Mouse (Mus musculus): ENCODE measurements around the gene Esm1. TPM values are rescaled to one million over a fixed set of nuclear protein-coding genes. Genes with fewer than 3 reads are reported as not detected.
A peak's percentile ranks its signal among the peaks of the same experiment; 100 is the strongest.
"Not testable (repeated sequence)": the region's sequence is repeated elsewhere in the genome, so short reads cannot be mapped to it uniquely, and the experiment has no call there.

Esm1 gene
- polyA plus RNA-seq, 1 experiment from 2014 or later, result 0.55 TPM

GRCm38 (mm10) chr13:113213865-113214264 lies 4.4 kb downstream of the Esm1 start:
- H3K9me3 ChIP-seq (replicated peaks; ENCODE audit: control insufficient read depth, low read length), result no peaks in the 10 kb centered on the region
- H3K27me3 ChIP-seq (ENCODE audit: control insufficient read depth, insufficient read depth, low read depth, low read length), result peaks cover 9% of the 10 kb centered on the region
- no peaks in the 10 kb centered on the region for H3K36me3 ChIP-seq (ENCODE audit: control insufficient read depth, insufficient read depth)
- no peak overlapping the region for H3K9ac ChIP-seq (ENCODE audit: low read depth, low read length)
- no peak overlapping the region for H3K27ac ChIP-seq (ENCODE audit: low read length)
- no peaks in the 10 kb centered on the region for H3K4me1 ChIP-seq (ENCODE audit: control insufficient read depth, low read depth, low read length)
- H3K4me3 ChIP-seq (ENCODE audit: low read depth, low read length), result no peak overlapping the region
- 91% methylated on average over 3 of the region's 3 CpGs for WGBS (ENCODE audit: insufficient replicate concordance)
- no peak overlapping the region for H3K4me2 ChIP-seq (ENCODE audit: low read depth, low read length)
- ATAC-seq (ENCODE audit: low read depth), result no peak

DNA sequence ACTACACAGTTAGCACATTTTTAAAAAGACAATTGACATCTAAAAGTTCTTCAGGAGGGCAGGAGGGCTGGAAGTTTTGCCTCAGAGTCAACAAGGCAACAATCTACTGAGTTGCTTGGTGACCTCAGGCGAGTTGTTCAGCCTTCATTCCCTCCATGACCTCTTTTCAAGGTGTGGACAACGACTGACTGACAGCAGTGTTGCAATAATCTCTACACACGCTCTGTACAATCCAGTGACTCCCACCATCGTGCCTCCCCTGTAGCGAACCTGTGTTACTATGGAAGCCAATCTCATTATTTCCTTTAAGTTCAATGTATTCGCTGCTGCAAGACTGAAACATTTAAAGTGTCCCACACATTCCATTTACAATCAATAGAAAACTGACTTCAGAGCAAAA lies 12.4 kb downstream of the Esm1 start:
- no peaks in the 10 kb centered on the region for H3K9me3 ChIP-seq (replicated peaks; ENCODE audit: control insufficient read depth, low read length)
- no peak overlapping the region for H3K27ac ChIP-seq (ENCODE audit: low read length)
- no peaks in the 10 kb centered on the region for H3K4me1 ChIP-seq (ENCODE audit: control insufficient read depth, low read depth, low read length)
- 47% methylated on average over 6 of the region's 6 CpGs for WGBS (ENCODE audit: insufficient replicate concordance)
- no peak overlapping the region for H3K4me3 ChIP-seq (ENCODE audit: low read depth, low read length)
- no peak overlapping the region for H3K4me2 ChIP-seq (ENCODE audit: low read depth, low read length)
- no peaks in the 10 kb centered on the region for H3K36me3 ChIP-seq (ENCODE audit: control insufficient read depth, insufficient read depth)
- H3K9ac ChIP-seq (ENCODE audit: low read depth, low read length), result no peak overlapping the region
- 0 out of 2 replicates have a peak, but pooled peaks cover 2% of the 10 kb centered on the region for H3K27me3 ChIP-seq (ENCODE audit: control insufficient read depth, insufficient read depth, low read depth, low read length)
- ATAC-seq (ENCODE audit: low read depth), result no peak

DNA sequence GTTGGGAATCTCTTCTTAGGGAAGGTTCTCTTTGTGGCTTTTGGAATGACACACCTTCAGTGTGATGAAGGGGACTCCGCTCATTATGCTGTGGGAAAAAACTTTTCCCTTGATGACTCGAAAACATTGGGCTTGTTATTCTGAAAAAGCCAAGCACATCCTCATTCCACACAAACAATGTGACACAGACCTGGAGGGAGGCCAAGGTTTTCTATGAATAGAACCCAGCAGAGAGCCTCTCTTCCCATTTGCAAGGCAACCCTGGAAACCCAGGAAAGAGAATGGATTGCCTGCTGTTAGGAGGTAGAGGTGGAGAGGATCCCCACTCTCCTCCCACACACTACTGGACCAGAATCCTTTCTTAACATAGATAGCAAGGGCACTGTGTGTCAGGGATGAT lies 14.6 kb downstream of the Esm1 start:
- Histone ChIP-seq H3K4me3 (ENCODE audit: low read depth, low read length) (no peak overlapping the region), H3K4me2 (ENCODE audit: low read depth, low read length) (no peak overlapping the region), H3K27ac (ENCODE audit: low read length) (no peak overlapping the region), H3K9ac (ENCODE audit: low read depth, low read length) (no peak overlapping the region), H3K36me3 (ENCODE audit: control insufficient read depth, insufficient read depth) (no peaks in the 10 kb centered on the region), H3K27me3 (ENCODE audit: control insufficient read depth, insufficient read depth, low read depth, low read length) (0 out of 2 replicates have a peak, but pooled peaks cover 2% of the 10 kb centered on the region), H3K9me3 (replicated peaks; ENCODE audit: control insufficient read depth, low read length) (no peaks in the 10 kb centered on the region), H3K4me1 (ENCODE audit: control insufficient read depth, low read depth, low read length) (no peaks in the 10 kb centered on the region)
- WGBS (ENCODE audit: insufficient replicate concordance), result 50% methylated on average over 2 of the region's 2 CpGs
- ATAC-seq (ENCODE audit: low read depth), result no peak

DNA sequence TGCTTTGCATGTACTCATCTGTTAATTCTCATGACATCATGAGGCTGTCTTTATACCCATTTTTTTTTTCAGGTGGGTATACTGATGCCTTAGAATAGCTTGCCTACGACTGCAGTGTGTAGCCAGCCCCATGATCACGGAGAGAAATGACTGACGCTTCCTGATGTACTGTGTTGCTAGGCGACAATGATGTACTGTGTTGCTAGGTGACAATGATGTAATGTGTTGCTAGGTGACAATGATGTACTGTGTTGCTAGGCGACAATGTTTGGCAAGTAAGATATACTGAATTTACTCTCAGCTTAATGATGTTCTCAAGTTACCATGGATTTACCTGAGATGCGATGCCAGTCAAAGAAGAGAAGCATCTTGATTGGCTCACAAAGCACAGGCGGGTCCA lies 16.4 kb downstream of the Esm1 start, which contains the start of gene Gzmk:
Gzmk (minus strand) TSS at position 98 of the 400 bp plus-strand sequence.
- no peaks in the 10 kb centered on the region for H3K36me3 ChIP-seq (ENCODE audit: control insufficient read depth, insufficient read depth)
- no peak within 1 kb of the TSS for H3K4me3 ChIP-seq (ENCODE audit: low read depth, low read length)
- H3K9ac ChIP-seq (ENCODE audit: low read depth, low read length), result no peak within 1 kb of the TSS
- H3K9me3 ChIP-seq (replicated peaks; ENCODE audit: control insufficient read depth, low read length), result no peaks in the 10 kb centered on the region
- no peak within 1 kb of the TSS for H3K27ac ChIP-seq (ENCODE audit: low read length)
- H3K4me2 ChIP-seq (ENCODE audit: low read depth, low read length), result no peak within 1 kb of the TSS
- no peaks in the 10 kb centered on the region for H3K4me1 ChIP-seq (ENCODE audit: control insufficient read depth, low read depth, low read length)
- H3K27me3 ChIP-seq (ENCODE audit: control insufficient read depth, insufficient read depth, low read depth, low read length), result 0 out of 2 replicates have a peak, but pooled peaks cover 2% of the 10 kb centered on the region
- ATAC-seq (ENCODE audit: low read depth), result no peak
- WGBS (ENCODE audit: insufficient replicate concordance), result 46% methylated on average over 7 of the region's 7 CpGs

DNA sequence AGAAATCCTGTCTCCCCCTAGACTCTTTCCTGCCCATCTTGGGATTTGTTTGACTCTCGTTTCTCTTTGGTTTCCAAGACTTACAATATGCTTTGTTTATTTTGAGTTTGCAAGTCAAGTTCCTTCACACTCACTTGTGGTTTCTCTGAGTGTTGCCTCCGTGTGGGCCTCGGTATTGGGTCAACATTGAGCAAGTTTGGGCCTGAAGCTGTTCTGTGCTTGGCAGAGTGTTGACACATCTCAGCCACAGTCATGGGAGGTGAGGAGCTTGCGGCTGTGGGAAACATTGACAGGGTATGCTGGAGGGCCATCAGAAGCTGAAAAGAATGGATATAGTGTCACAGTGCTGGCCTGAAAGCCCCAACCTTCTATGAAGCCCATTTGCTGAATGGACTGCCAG lies 17.6 kb downstream of the Esm1 start:
- Histone ChIP-seq H3K4me2 (ENCODE audit: low read depth, low read length) (no peak overlapping the region), H3K9me3 (replicated peaks; ENCODE audit: control insufficient read depth, low read length) (no peaks in the 10 kb centered on the region), H3K4me3 (ENCODE audit: low read depth, low read length) (no peak overlapping the region), H3K4me1 (ENCODE audit: control insufficient read depth, low read depth, low read length) (no peaks in the 10 kb centered on the region), H3K36me3 (ENCODE audit: control insufficient read depth, insufficient read depth) (no peaks in the 10 kb centered on the region), H3K9ac (ENCODE audit: low read depth, low read length) (no peak overlapping the region), H3K27me3 (ENCODE audit: control insufficient read depth, insufficient read depth, low read depth, low read length) (0 out of 2 replicates have a peak, but pooled peaks cover 2% of the 10 kb centered on the region), H3K27ac (ENCODE audit: low read length) (no peak overlapping the region)
- ATAC-seq (ENCODE audit: low read depth), result 0 out of 2 replicates have a peak, but pooled peaks have one; percentile 19
- WGBS (ENCODE audit: insufficient replicate concordance), result 32% methylated on average over 4 of the region's 4 CpGs

- Histone ChIP-seq H3K36me3 (ENCODE audit: control insufficient read depth, insufficient read depth) (no peaks in the 10 kb centered on the region), H3K27me3 (ENCODE audit: control insufficient read depth, insufficient read depth, low read depth, low read length) (0 out of 2 replicates have a peak, but pooled peaks cover 2% of the 10 kb centered on the region), H3K4me2 (ENCODE audit: low read depth, low read length) (no peak overlapping the region), H3K4me3 (ENCODE audit: low read depth, low read length) (no peak overlapping the region), H3K4me1 (ENCODE audit: control insufficient read depth, low read depth, low read length) (no peaks in the 10 kb centered on the region), H3K27ac (ENCODE audit: low read length) (no peak overlapping the region), H3K9ac (ENCODE audit: low read depth, low read length) (no peak overlapping the region), H3K9me3 (replicated peaks; ENCODE audit: control insufficient read depth, low read length) (no peaks in the 10 kb centered on the region)
- 72% methylated on average over 17 of the region's 17 CpGs for WGBS (ENCODE audit: insufficient replicate concordance)
- no peak for ATAC-seq (ENCODE audit: low read depth)
Observed at GRCm38 (mm10) chr13:113227666-113228463, 18.4 kb downstream of the Esm1 start.

DNA sequence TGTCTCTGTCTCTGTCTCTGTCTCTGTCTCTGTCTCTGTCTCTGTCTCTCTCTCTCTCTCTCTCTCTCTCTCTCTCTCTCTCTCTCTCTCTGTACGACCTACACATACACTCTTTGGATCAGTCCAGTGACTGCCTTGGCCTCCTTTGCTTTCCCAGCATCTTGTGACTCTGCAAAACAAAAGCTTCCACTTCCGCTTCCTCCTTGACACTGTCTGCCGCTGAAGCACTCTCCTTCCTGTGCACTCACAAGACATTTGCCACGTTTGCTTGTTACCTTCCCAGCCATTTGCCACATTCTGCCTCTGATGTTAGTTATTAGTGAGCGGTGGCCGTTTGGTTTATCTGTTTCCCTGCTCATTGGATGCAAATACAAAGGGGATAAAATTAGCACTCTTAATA lies 32.7 kb downstream of the Esm1 start:
- Histone ChIP-seq H3K9me3 (replicated peaks; ENCODE audit: control insufficient read depth, low read length) (no peaks in the 10 kb centered on the region), H3K4me2 (ENCODE audit: low read depth, low read length) (no peak overlapping the region), H3K36me3 (ENCODE audit: control insufficient read depth, insufficient read depth) (no peaks in the 10 kb centered on the region), H3K4me1 (ENCODE audit: control insufficient read depth, low read depth, low read length) (no peaks in the 10 kb centered on the region), H3K9ac (ENCODE audit: low read depth, low read length) (no peak overlapping the region), H3K27me3 (ENCODE audit: control insufficient read depth, insufficient read depth, low read depth, low read length) (no peaks in the 10 kb centered on the region), H3K4me3 (ENCODE audit: low read depth, low read length) (no peak overlapping the region), H3K27ac (ENCODE audit: low read length) (no peak overlapping the region)
- ATAC-seq (ENCODE audit: low read depth), result no peak
- 28% methylated on average over 6 of the region's 6 CpGs for WGBS (ENCODE audit: insufficient replicate concordance)

DNA sequence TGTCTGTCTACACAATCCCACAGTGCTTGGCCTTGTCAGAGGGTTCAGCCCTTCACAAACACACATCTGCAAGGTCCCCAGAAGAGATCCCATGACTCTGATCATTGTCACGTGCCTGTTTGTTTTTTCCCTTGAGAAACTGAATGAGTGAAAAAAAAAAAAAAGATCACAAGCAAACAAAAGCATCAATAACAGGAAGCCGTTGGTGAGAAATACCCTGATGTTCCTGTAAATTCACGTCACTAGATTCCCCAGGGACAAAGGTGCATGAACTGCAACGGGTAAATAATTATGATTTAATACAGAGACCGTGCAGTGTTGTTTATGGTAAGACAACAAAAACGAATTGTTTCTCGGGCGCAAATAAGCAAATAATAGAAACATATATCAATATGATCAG lies 35.6 kb downstream of the Esm1 start:
- no peak overlapping the region for H3K4me3 ChIP-seq (ENCODE audit: low read depth, low read length)
- no peak for ATAC-seq (ENCODE audit: low read depth)
- H3K9me3 ChIP-seq (replicated peaks; ENCODE audit: control insufficient read depth, low read length), result no peaks in the 10 kb centered on the region
- 55% methylated on average over 8 of the region's 8 CpGs for WGBS (ENCODE audit: insufficient replicate concordance)
- no peak overlapping the region for H3K4me2 ChIP-seq (ENCODE audit: low read depth, low read length)
- H3K36me3 ChIP-seq (ENCODE audit: control insufficient read depth, insufficient read depth), result no peaks in the 10 kb centered on the region
- H3K9ac ChIP-seq (ENCODE audit: low read depth, low read length), result no peak overlapping the region
- no peaks in the 10 kb centered on the region for H3K27me3 ChIP-seq (ENCODE audit: control insufficient read depth, insufficient read depth, low read depth, low read length)
- H3K4me1 ChIP-seq (ENCODE audit: control insufficient read depth, low read depth, low read length), result no peaks in the 10 kb centered on the region
- no peak overlapping the region for H3K27ac ChIP-seq (ENCODE audit: low read length)

GRCm38 (mm10) chr13:113252580-113252979 lies 43.1 kb downstream of the Esm1 start:
- not testable (repeated sequence) for H3K36me3 ChIP-seq (ENCODE audit: control insufficient read depth, insufficient read depth); H3K27ac ChIP-seq (ENCODE audit: low read length); H3K9me3 ChIP-seq (replicated peaks; ENCODE audit: control insufficient read depth, low read length); H3K4me2 ChIP-seq (ENCODE audit: low read depth, low read length); ATAC-seq (ENCODE audit: low read depth); H3K27me3 ChIP-seq (ENCODE audit: control insufficient read depth, insufficient read depth, low read depth, low read length); H3K4me3 ChIP-seq (ENCODE audit: low read depth, low read length); H3K9ac ChIP-seq (ENCODE audit: low read depth, low read length); H3K4me1 ChIP-seq (ENCODE audit: control insufficient read depth, low read depth, low read length)
- WGBS (ENCODE audit: insufficient replicate concordance), result 76% methylated on average over 7 of the region's 7 CpGs
